Mouse (Mus musculus): ENCODE measurements around the gene Sspn.
A peak's percentile ranks its signal among the peaks of the same experiment; 100 is the strongest.

Gene Sspn

DNA sequence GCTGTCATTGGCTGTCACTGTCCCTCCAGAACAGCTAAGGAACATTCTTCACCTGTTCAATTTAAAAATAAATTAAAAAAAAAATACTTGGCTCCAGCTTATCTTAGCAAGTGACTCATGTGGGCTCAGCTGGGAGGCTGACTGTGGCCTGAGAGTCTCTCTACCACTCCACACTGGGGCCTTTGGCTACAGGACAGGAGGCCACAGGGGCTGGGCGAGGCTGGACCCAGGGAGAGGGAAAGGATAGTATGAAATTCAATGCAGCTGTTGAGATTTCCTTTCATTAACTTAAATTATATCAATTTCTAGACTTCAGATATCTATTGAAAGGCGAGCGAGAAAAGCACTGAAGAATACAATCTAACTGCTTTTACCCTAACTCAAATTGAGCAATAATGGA, 45.9 kb downstream of the Sspn start:
- DNase-seq: no peak

DNA sequence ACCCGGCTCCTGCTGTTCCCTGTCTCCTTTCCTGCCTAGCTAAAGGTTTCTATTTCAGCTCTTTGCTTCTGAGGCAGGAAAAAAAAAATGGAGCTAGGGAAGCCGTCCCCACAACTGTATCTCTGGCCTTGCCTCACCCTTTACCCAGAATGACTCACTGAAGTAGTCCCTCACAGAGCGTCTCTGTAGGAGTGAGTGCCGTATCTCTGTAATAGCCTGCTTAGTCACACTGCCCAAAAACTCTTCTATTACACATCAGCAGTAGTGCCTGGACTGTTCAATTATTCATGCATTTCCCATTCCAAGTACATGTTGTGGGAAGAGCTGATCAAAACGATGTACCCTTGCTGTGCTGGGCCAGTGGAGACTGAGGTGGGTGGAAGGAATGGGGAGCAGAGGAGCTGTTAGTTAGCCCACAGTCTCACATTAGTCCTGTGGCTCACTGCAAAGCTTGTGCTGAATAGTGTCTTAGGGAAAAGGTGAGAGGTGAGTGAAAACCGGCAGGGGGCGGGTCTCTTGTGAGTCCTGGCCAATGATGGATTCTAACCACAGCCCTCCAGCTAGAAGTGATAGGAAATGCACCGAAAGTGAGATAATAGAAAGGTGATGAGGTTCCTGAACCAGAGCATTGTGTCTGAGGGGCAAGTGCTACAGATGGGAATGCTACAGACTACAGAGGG, 46.5 kb downstream of the Sspn start:
- no peak for DNase-seq

DNA sequence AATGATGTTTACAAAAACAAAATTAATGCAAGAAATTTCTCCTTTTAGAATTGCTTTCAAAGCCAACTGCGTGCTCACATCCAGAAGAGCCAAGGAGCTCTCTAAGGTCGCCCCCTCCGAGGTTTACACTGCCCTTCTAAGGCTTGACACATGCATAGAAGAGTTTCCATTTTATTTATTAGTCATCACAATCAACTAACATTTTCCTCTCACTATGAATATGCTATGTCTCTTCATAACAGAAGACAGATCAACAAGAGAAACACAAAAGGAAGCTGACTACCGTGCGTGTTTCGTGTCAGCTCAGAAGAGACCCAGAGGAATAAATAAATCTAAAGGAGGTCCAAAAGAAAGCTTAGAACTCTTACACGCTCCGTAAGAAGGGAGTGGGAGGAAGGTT, 49.6 kb downstream of the Sspn start:
- DNase-seq: no peak

DNA sequence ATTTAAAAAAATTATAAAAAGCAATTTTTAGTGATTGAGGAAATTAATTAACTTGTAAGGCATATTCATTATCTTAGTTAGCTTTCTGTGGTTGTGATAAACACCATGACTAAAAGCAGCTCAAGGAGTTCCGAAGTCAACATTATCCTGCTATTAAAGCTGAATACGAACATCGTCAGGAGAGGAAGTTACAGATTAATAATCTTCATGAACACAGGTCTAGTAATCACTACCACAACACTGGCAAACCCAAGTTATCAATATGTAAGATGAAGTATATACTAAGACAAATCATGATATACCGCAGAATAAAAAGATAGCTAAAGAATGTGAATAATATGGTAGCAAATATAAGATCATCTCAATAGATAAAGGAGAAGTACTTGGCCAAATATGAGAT, 50.9 kb downstream of the Sspn start:
- DNase-seq: no peak

DNA sequence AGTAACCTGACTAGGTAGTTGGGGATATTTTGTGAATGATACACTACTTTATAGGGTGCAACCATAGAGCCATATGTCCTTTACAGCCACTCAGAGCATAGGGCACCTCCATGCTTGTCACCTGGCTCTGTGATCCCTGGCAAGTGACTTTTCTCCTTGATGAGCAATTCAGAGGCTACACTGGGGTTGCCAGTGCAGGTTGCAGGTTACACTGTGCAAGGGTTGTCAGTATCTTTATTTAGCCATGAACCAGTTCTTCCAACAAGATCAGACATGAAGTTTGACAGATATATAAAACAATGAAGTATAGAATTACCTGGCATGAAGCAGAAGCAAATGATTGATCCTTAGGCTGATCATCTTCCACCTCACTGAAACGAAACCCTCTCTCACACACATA, 59.1 kb downstream of the Sspn start:
- DNase-seq: no peak

DNA sequence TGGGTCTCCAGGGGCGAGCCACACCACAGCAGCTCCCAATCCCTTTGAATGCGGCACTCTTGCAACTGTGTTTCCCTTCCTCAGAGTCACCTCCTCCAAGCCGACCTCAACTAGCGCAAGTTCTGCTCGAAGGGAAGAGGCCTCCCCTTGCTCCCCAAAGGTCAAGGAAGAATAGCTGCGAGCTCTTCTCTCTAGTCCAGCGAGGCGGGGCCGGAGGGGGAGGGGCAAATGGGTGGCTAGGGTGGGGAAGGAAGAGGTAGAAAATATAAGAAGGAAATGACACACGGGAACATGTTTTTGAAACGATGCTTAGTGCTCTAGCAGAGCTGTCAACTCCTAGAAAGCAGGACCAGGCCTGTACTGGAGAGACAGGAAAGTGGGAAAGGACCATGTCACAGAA, 61.1 kb downstream of the Sspn start:
- no peak for DNase-seq

DNA sequence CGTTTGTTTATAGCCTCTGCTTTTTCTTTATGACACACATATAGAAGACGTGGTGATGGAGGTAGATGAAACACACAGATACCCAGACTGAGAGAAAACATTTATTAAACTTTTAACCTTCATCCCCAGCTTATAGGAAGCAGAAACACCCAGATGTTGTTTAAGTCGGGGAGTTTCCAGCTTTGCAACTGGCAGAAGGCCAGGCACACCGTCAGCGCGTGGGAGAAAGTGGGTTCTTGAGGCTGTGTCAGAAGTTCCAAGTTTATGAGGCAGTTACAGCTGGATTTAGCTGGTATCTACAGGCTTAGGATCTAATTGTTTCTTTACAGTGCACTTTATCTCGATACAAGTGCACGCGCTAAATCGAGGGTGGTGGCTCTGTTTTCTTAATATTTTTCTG, 61.5 kb downstream of the Sspn start:
- DNase-seq: peak; percentile 22 to 37

DNA sequence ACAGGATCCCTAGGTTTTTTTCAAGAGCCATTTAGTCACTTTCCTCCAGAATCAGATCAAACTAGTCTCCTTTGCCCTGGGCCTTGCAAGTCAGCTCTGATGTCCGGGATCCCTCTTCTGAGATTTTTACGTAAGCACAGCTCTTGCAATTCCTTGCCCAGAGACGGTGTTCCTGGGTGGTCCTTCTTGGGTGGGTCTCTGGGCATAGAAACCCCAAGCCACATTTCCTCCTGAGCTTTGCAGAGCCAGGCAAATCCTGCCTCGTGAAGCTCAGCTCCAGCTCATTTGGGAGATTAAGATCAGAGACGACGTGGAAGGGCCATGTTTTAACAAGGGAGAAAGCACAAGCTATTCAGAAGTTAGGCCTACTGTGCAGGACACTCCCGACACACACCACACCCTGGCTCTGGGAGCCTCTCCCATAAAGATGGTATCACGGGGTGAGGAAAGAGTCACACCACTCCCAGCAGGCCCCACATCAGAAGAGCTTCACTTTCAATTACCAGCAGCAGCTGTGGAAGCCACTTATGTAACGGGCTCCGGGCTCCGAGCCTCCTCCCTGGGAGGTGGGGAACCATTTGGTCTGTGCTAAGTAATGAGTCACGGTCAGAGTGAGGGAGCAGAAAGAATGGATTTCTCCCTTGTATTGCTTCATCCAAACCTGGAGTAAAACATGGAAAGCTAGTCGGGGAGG, 67.0 kb downstream of the Sspn start:
- DNase-seq: no peak

DNA sequence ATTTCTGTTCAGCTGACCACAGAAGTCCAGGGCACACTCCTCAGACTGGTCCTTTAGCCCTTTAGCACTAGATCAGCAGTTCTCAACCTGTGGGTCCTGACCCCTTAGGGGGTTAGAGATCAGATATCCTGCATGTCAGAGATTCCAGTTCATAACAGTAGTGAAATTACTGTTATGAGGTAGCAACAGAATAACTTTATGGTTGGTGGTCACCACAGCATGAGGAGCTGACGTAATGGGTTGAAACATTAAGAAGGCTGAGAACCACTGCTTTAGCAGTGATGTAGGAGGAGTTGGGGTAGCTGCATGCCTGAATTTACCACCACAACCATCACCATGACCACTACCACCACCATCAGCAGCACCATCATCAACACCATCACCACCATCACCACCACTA, 69.3 kb downstream of the Sspn start:
- no peak for DNase-seq

DNA sequence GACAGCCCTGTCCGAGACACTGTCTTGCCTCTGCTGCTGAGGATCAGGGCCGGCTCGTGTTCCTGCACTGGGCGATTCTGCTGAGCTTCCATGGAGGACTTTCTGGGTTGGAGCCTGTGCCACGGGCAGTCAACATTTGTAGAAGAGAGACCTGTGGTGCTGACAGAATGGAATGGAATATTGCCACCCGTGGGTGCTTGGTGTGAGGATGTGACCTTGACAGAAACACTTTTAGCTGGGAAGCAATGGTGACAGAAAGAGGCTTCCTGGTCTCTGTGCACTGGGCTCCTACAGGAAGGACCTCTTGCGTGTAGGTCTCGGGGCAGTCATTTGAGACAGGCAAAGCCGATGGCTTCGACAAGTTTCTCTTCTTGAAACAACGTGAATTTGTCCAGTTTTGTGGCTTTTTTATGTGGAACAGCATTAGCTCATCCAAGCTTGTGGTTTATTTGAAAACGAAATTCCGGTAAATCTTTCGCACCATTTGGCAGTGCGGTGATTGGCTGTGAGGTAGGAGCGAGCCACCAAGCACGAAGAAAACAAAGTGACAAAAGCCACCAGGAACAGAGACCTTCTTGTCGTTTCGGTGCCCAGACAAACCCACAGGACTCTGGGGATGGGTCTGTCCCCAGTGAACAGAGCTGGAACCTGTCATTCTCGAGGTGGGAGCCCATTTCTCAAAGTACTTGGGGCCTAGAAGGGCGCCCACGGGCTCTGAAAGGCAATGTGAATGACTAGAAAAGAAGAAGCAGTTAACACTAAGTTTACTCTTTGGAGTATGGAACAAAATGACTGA, 70.2 kb downstream of the Sspn start:
- DNase-seq: no peak

DNA sequence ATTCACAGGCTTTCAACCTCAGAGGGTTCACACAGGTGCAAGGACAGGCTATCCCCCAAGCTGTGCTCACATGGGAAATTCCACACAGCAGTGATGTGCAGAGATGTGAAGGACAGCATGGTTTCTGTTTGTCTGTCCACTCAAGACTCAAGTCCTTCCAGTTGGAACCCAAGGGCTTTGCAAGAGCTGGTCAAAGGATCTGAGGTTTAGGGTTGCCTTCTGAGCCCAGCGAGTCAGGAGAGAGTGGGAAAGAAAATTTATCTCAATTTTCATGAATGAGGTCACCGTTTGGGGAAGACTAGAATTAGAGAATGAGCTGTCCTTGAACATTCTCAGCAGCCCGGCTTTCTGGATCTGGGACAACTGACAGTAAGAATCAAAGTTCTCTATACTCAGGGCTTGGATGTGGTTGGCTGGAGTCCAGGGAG, 72.7 kb downstream of the Sspn start:
- no peak for DNase-seq

DNA sequence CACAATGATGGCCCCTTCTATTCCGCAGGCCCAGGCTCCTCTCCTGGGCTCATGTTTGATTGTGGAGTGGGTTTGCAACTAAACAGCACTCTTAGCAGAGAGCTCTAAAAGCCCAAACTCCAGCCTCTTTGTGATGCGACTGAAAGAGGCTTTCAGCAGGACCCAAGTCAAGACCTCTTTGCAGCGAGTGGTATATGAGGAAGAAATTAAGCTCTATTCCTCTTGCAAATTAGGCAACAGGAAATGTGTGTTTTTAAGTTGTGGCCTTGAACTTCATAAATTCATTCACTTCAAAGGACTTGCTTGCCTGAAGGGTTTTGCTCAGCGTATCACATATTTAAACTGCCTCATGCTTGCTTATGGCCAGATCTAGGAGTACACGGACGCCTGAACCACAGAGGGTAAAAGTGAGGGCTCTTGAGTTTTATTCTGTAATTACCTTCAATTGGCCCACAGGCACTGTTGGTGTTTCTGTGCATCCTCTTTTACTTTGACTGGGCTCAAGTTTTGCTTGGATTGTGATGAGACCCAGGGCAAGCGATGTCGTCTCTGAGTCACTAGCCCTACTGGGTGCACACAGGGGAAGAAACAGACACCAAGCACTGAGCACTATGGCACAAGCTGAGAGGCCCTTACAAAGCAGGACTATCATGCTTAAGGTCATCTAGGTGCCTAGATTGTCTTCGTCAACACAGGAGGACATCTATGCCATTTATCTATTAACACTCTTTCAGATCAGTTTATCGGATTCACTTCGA, 73.9 kb downstream of the Sspn start:
- DNase-seq: no peak

DNA sequence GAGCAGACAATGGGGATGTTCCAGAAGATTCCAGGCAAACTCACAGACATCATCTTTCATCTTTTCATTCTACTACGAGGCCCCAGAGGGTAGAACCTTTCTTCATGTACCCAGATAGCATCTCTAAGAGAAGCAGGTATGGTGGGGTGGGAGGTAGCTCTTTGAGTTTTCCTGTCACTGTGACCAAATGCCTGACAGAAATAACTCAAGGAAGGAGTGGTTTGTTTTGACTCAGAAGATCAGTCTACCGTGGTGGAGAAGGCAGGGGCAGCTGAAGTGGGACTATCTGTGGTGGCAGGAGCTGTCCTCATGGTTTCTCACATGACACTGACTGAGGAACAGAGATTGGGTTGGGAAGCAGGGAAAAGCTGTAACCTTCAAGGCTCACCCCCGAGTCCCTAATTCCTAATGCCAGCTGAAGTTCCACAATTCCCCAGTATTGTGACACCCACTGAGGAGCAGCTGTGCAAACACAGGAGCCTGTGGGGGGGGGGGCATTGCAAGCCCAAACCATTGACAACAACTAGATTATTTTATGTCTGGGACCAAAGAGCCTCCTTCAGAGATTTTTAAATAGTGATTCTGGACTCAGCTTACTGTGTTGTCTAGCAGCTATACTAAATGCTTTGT, 74.6 kb downstream of the Sspn start:
- no peak for DNase-seq

DNA sequence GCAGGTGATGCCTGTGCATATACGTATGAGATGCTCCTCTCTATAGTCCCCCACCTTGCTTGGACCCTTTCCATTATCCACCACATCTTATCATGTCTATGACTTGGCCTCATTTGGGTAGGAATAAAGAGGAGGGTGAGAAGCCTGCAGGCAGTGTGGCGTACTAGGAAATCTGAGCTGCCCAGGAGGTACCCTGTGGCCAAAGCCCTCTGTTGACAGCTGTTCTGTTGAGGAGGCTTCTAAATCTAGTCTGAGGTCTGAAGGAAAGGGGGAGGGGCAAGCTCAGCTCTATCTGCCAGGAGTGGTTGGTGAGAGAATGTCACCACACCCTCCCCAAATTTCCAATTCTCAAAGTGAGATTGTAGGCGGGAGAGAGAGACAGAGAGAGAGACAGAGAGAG, 75.3 kb downstream of the Sspn start:
- DNase-seq: no peak

DNA sequence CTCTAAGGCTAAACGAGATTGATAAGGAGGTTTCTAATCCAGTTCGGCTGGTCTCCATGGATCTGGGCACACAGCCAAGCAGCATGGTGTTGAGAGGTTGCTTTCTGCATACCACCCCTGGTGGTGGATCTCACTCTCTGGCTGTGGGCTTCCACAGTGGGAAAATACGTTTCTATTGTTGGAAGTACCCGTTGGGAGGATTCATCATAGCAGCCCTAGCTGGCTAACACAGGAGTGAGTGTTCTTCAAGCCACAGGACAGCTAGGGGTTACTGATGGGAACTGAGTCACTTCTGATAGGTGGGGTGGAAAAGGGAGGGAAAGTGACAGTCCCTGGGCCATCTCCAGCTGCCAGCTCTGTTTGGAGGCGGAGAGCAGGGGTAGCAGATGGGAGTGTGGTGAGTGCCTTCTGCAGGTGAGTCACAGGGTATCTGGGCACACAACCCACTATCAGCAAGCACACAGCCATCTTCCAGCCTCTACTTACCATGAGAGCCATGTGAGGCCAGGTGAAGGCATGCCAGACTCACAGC, 77.1 kb downstream of the Sspn start:
- DNase-seq: no peak

DNA sequence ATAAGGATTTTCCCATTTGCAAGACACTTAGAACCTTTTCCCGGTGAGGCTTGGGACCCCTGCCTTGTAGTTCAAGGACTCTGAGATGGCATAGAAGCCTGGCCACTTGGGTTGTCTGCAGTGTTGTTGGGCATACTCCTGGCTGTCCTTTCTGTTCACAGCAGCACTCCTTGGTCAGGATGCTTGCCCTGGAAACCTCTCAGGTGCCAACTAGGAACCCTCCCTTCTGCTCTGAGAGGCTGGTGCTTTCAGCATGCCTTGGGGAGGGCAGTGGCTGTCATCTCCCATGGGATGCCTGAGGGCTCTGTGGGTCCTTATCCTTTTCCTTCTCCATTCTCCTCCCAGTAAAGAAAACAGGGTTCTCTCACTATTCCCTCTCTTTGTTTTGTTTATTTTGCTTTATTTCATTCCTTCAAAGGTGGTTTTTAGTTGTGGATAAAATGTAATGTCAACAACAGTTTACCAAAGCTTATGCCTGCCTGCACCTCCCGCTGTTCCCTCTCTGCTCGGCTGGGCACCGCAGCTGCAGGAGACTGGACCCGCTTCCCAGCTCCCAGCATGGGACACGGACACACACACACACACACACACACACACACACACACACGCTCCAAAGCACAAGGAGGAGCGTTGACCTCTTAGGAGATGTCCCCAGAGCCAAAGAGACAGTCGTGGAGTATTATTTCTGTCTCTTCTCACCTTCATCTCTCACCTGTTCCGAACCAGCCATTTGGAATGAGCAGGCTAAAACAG, 77.9 kb downstream of the Sspn start:
- no peak for DNase-seq

DNA sequence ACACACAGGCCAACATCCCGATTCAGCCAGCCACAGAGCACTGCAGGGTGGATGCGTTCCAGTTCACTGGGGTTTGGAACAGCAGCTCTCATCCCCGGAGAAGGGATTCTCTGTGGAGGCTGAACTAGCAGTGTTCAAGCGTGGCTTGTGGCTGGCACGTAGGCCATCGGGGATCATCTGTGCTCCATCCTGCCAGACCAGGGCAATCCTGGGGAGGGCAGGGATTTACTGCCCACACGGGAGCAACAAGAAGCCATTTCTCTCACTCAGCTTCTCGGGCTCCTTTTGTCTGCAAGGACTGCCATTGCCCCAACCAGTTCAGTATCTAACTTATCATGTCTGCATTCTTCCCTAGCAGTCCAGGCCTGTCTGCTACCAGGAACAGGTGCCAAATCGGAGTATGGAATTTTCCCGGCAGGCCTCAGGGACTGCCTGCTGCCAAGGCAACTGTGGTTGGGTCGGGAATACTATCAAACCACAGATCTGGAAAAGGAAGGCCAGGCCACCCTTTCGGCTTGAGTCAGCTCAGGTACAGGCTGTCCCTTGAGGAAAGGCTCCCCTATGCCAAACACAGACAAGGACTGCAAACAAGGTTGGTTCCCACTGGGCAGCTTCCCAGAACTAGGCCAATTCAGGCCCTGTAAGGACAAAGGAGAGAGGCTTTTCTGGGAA, 78.8 kb downstream of the Sspn start:
- DNase-seq: no peak

DNA sequence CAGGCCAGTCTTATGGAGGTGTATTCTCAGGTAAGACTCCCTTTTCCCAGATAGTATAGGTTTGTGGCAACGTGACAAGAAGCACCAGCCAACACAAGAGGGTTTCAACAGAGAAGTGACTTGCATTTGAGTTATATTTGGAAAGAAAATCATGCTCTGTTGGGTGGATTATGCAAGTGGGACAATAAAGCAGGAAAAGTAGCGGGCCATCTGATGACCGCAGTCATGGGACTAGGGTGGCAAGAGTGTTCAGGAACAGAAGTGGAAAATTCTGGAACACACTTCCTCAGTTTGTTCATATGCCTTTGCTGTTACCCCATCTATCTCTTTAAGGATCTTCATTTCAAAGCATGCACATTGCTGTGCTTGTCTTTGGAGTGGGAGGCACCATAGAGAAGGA, 82.9 kb downstream of the Sspn start:
- DNase-seq: no peak
